Mouse (Mus musculus) myocyte (in vitro differentiated cells): ENCODE data around the gene E130208F15Rik.

Source experiments
- E2F4 ChIP-seq: IDR thresholded peaks from one replicate; pipeline ENCODE4 v1.6.1; 2011; ENCODE audit warnings: mild to moderate bottlenecking, control low read depth, moderate library complexity; ENCODE audit not compliant: insufficient read depth
- MAX ChIP-seq: IDR thresholded peaks from one replicate; pipeline ENCODE4 v1.6.1; 2011; ENCODE audit warnings: low read depth, mild to moderate bottlenecking, control low read depth
- MYOG ChIP-seq, 3 experiments: IDR thresholded peaks; one replicate each; pipeline ENCODE4 v1.6.1; 2011; ENCODE audit warnings: control low read depth in 2 of 3, low read depth in 2 of 3, mild to moderate bottlenecking in 2 of 3; ENCODE audit not compliant: insufficient read length in 2 of 3, control insufficient read depth in 1 of 3, insufficient read depth in 1 of 3
- POLR2A ChIP-seq: IDR thresholded peaks from one replicate; pipeline ENCODE4 v1.6.1; 2011; ENCODE audit warnings: low read depth, mild to moderate bottlenecking, control low read depth, moderate library complexity; ENCODE audit not compliant: insufficient read length
- POLR2AphosphoS2 ChIP-seq: IDR thresholded peaks from one replicate; pipeline ENCODE4 v1.6.1; 2011; ENCODE audit warnings: low read depth, control low read depth; ENCODE audit not compliant: insufficient read length
- SRF ChIP-seq: IDR thresholded peaks from one replicate; pipeline ENCODE4 v1.6.1; 2011; ENCODE audit warnings: low read depth; ENCODE audit not compliant: control insufficient read depth, insufficient read length
- USF1 ChIP-seq: IDR thresholded peaks from one replicate; pipeline ENCODE4 v1.6.1; 2011; ENCODE audit warnings: low read depth, mild to moderate bottlenecking, control low read depth, moderate library complexity

GRCm38 (mm10) chr7:30288046-30288445, 33.5 kb upstream of the E130208F15Rik start:
- no peak for TF ChIP-seq USF1
- TF ChIP-seq E2F4: no peak
- TF ChIP-seq POLR2A: no peak
- no peak for TF ChIP-seq SRF
- no peak for TF ChIP-seq MAX
- no peak for TF ChIP-seq MYOG (IDR thresholded peaks at IDR 0.05; ENCODE audit: control insufficient read depth in 1 of 3, insufficient read depth in 1 of 3, insufficient read length in 2 of 3, low read depth in 2 of 3)
- no peak for TF ChIP-seq POLR2AphosphoS2
